Mouse (Mus musculus) embryonic fibroblast, embryonic 13.5 days (primary cell): ENCODE measurements around the gene Nprl2. TPM values are rescaled to one million over a fixed set of nuclear protein-coding genes. Genes with fewer than 3 reads are reported as not detected.
A peak's percentile ranks its signal among the peaks of the same experiment; 100 is the strongest.

Experiments
- H3K27ac ChIP-seq: 2 replicates; pipeline ENCODE4 v1.5.1; 2012; ENCODE audit warnings: low read length, control low read depth, inconsistent platforms; ENCODE audit not compliant: insufficient read depth
- H3K4me1 ChIP-seq: 2 replicates; pipeline ENCODE4 v1.6.1; 2011; ENCODE audit warnings: low read length; ENCODE audit not compliant: control insufficient read depth, insufficient read depth
- H3K4me3 ChIP-seq: 2 replicates; pipeline ENCODE4 v1.5.1; 2011; ENCODE audit warnings: mild to moderate bottlenecking, control low read depth, low read length; ENCODE audit not compliant: insufficient read depth
- CTCF ChIP-seq: IDR thresholded peaks from 2 replicates; pipeline ENCODE4 v1.5.1; 2011; ENCODE audit warnings: mild to moderate bottlenecking, control low read depth, low read length, moderate library complexity, borderline replicate concordance; ENCODE audit not compliant: insufficient read depth
- POLR2A ChIP-seq: IDR thresholded peaks from 2 replicates; pipeline ENCODE4 v1.6.1; 2011; ENCODE audit warnings: low read depth, mild to moderate bottlenecking, control low read depth, low read length, moderate library complexity
- polyA plus RNA-seq: library from polyadenylated mRNA; stranded (reverse); fragments of >200 nt; gene quantifications from 2 replicates; pipeline ENCODE4 v1.2.4, GENCODE M21; 2011; ENCODE audit warnings: low read depth; ENCODE audit not compliant: missing spikeins, insufficient read length

Gene Nprl2
- polyA plus RNA-seq, 1 experiment, result 18.9 TPM

DNA sequence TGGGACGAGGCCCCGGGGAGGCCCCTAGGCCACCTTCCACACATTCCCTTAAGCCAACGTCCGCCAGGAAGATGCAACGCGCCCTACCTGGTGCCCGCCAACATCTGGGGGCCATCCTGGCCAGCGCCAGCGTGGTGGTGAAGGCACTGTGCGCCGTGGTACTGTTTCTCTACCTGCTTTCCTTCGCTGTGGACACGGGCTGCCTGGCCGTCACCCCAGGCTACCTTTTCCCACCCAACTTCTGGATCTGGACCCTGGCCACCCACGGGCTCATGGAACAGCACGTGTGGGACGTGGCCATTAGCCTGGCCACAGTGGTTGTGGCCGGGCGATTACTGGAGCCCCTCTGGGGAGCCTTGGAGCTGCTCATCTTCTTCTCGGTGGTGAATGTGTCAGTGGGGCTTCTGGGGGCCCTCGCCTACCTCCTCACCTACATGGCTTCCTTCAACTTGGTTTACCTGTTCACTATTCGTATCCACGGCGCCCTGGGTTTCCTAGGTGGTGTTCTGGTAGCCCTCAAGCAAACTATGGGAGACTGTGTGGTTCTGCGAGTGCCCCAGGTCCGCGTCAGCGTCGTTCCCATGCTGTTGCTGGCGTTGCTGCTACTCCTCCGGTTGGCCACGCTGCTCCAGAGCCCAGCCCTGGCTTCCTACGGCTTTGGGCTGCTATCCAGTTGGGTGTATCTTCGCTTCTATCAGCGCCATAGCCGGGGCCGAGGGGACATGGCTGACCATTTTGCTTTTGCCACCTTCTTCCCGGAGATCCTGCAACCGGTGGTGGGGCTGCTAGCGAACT is 7.4 kb upstream of the Nprl2 start:
- Histone ChIP-seq H3K4me1 (peaks cover 5% of the 10 kb centered on the region; the same call in 1 of the 2 replicates), H3K27ac (peak overlapping the region; percentile 78), H3K4me3 (peak overlapping the region; percentile 76)
- no peak for TF ChIP-seq CTCF
- TF ChIP-seq POLR2A, result no peak; the same call in 1 of the 2 replicates

- Histone ChIP-seq H3K27ac (no peak overlapping the region), H3K4me1 (peaks cover 8% of the 10 kb centered on the region; the same call in 1 of the 2 replicates), H3K4me3 (no peak overlapping the region)
- TF ChIP-seq CTCF (no peak), POLR2A (no peak)
Measured at GRCm38 (mm10) chr9:107538231-107538630, 3.8 kb upstream of the Nprl2 start.

DNA sequence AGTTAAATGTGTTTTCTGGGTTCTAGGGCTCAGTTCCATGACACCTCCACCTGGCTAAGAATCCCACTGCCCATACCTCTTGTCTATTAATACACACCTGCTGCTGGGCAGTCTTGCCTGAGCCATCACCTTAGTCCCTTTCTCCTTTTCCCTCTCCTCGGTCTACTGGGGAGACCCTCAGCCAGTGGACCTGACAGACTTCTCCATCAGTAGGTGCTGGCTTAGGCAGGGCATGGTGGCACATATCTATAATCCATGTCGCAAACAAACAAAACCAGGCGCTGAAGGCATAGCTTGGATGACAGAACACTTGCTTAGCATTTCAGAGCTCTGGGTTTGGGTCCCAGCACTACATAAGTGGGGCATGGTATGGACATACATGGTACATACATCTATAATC is 3.3 kb upstream of the Nprl2 start:
- Histone ChIP-seq H3K4me1 (peaks cover 8% of the 10 kb centered on the region; the same call in 1 of the 2 replicates), H3K27ac (no peak overlapping the region), H3K4me3 (no peak overlapping the region)
- TF ChIP-seq CTCF (no peak), POLR2A (no peak)

DNA sequence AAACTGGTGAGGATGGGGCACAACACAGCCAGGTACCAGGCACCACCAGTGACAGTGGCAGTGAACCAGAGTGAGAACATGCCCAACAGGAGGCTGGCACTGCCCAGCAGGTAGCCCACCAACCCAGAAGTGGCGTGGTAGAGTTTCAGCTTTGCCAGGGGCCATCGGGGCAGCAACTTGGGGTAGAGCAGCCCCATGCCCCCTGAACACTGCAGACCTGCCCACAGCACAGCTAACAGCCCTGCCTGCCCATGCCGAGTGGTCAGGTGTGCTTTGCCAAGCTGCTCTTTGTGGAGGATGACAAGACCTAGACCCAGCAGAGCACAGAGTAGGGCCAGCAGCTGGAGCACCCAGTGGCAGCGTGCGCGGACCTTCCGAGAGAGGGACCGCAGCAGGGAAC is 2.1 kb upstream of the Nprl2 start:
- TF ChIP-seq POLR2A, result no peak
- TF ChIP-seq CTCF, result no peak
- Histone ChIP-seq H3K4me3 (no peak overlapping the region), H3K4me1 (peaks cover 8% of the 10 kb centered on the region; the same call in 1 of the 2 replicates), H3K27ac (no peak overlapping the region)

GRCm38 (mm10) chr9:107540420-107540819 is 1.6 kb upstream of the Nprl2 start:
- Histone ChIP-seq H3K4me1 (peaks cover 8% of the 10 kb centered on the region; the same call in 1 of the 2 replicates), H3K4me3 (no peak overlapping the region), H3K27ac (no peak overlapping the region)
- TF ChIP-seq CTCF (no peak), POLR2A (no peak)

DNA sequence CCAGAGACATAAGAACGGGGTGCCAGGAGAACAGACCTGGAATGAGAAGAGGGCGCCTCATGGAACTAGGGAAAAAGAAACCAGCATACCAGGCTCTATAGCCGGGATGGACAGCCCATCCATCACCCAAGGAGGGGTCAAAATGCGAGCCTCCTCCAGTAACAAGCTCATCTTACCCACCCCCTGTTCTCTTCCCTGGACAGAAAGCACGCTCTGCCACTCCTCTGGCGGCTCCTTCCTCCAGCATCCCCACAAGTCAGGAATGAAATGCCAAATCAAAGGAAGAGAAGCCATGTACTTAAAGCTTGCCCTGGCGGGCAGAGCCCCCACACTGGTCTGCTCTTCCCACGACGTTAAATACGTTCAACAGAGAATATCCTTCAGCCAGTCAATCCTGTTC is 1.0 kb upstream of the Nprl2 start:
- Histone ChIP-seq H3K4me1 (peaks cover 8% of the 10 kb centered on the region; the same call in 1 of the 2 replicates), H3K4me3 (peak overlapping the region; percentile 62), H3K27ac (no peak overlapping the region)
- TF ChIP-seq CTCF (no peak), POLR2A (no peak)

DNA sequence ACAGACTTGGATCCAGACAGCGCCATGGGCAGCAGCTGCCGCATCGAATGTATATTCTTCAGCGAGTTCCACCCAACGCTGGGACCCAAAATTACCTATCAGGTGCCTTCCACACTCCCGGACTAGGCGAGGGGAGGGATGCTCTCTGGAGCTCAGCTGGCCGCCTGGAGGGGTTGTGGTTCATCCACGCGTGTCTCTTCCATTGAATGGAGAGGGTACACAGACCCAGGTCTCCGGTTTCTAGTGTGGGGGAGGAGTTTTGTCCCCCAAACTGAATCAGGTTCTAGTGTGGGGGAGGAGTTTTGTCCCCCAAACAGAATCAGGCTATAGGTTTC is 293 bp downstream of the Nprl2 start:
- TF ChIP-seq CTCF, result no peak
- TF ChIP-seq POLR2A, result no peak
- Histone ChIP-seq H3K4me3 (peak overlapping the region; percentile 62), H3K27ac (no peak overlapping the region), H3K4me1 (0 out of 2 replicates have a peak, but pooled peaks cover 3% of the 10 kb centered on the region)

DNA sequence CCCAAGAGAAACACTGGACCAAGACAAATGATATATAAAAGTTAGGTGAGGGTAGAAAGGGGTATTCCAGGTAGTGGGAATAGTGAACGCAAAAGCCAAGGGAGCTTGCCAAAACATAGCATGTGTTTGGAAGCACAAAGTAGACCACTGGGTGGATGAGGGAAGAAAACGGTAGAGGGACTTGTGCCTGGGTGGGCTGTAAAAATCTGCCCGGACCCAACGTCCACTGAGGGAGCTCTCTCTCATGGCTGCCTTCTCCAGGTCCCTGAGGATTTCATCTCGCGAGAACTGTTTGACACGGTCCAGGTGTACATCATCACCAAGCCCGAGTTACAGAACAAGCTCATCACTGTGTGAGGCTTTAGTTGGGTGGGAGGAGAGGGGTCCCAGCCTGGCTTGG is 695 bp downstream of the Nprl2 start:
- 0 out of 2 replicates have a peak, but pooled peaks cover 3% of the 10 kb centered on the region for H3K4me1 ChIP-seq
- peak overlapping the region; percentile 62 for H3K4me3 ChIP-seq
- TF ChIP-seq CTCF (no peak), POLR2A (no peak)
- H3K27ac ChIP-seq, result no peak overlapping the region

- TF ChIP-seq CTCF (no peak), POLR2A (no peak)
- Histone ChIP-seq H3K4me3 (no peak overlapping the region), H3K4me1 (0 out of 2 replicates have a peak, but pooled peaks cover 3% of the 10 kb centered on the region), H3K27ac (no peak overlapping the region)
Measured at GRCm38 (mm10) chr9:107543299-107543698, 1.3 kb downstream of the Nprl2 start.

GRCm38 (mm10) chr9:107544196-107544700 is 2.2 kb downstream of the Nprl2 start:
- H3K4me3 ChIP-seq, result no peak overlapping the region
- H3K27ac ChIP-seq, result no peak overlapping the region
- no peak for TF ChIP-seq POLR2A
- TF ChIP-seq CTCF, result no peak
- 0 out of 2 replicates have a peak, but pooled peaks cover 3% of the 10 kb centered on the region for H3K4me1 ChIP-seq
